Mouse (Mus musculus): ENCODE data around the gene Eif2b5. TPM values are rescaled to one million over a fixed set of nuclear protein-coding genes. Genes with fewer than 3 reads are reported as not detected.
"Not testable (repeated sequence)": the region's sequence is repeated elsewhere in the genome, so short reads cannot be mapped to it uniquely, and the experiment has no call there.

Eif2b5 gene
- polyA plus RNA-seq, 1 experiment from 2014 or later: 25.3 TPM

GRCm38 (mm10) chr16:20477270-20477669 lies 21.3 kb upstream of the Eif2b5 start:
- no peak overlapping the region for H3K4me3 ChIP-seq (ENCODE audit: low read depth, low read length)
- no peaks in the 10 kb centered on the region for H3K36me3 ChIP-seq (replicated peaks; ENCODE audit: insufficient read depth, low read length)
- 47% methylated on average over 3 of the region's 3 CpGs for WGBS (ENCODE audit: insufficient replicate concordance)
- H3K9me3 ChIP-seq (ENCODE audit: low read length): no peaks in the 10 kb centered on the region
- H3K4me1 ChIP-seq (ENCODE audit: insufficient read depth): no peaks in the 10 kb centered on the region
- no peak for ATAC-seq
- TF ChIP-seq EP300 (IDR thresholded peaks at IDR 0.05; ENCODE audit: low read depth) (no peak), CTCF (IDR thresholded peaks at IDR 0.05; ENCODE audit: low read depth) (no peak)
- H3K9ac ChIP-seq (replicated peaks): no peak overlapping the region
- no peak overlapping the region for H3K4me2 ChIP-seq (ENCODE audit: low read depth, low read length)
- H3K27ac ChIP-seq (ENCODE audit: low read depth): no peak overlapping the region
- no peaks in the 10 kb centered on the region for H3K27me3 ChIP-seq (ENCODE audit: insufficient read depth, low read length)
- DNase-seq: no peak

DNA sequence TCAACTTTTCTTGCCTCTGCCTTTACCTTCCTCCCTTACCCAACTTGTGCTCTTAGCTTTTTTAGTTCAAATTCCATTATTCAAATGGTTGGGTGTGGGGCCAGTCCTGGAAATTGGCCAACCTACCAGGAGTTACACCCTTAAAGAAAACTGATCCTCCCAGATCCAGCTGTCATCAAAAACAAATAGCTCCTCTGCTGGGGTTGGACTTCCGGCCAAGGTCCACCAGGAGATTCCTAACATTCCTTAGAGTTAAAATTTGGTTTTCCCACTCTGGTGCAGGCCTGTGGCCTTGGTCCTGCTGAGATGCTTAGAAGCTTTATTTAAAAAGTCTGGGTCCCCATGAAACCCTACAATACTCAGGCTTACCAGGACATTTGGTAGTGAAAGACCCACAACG lies 20.1 kb upstream of the Eif2b5 start:
- DNase-seq (no peak), ATAC-seq (no peak)
- H3K9ac ChIP-seq (replicated peaks): no peak overlapping the region
- no peaks in the 10 kb centered on the region for H3K36me3 ChIP-seq (replicated peaks; ENCODE audit: insufficient read depth, low read length)
- TF ChIP-seq CTCF (IDR thresholded peaks at IDR 0.05; ENCODE audit: low read depth): no peak
- TF ChIP-seq EP300 (IDR thresholded peaks at IDR 0.05; ENCODE audit: low read depth): no peak
- H3K27me3 ChIP-seq (ENCODE audit: insufficient read depth, low read length): no peaks in the 10 kb centered on the region
- no peaks in the 10 kb centered on the region for H3K4me1 ChIP-seq (ENCODE audit: insufficient read depth)
- H3K4me2 ChIP-seq (ENCODE audit: low read depth, low read length): no peak overlapping the region
- no peaks in the 10 kb centered on the region for H3K9me3 ChIP-seq (ENCODE audit: low read length)
- 76% methylated on average over 2 of the region's 2 CpGs for WGBS (ENCODE audit: insufficient replicate concordance)
- no peak overlapping the region for H3K4me3 ChIP-seq (ENCODE audit: low read depth, low read length)
- no peak overlapping the region for H3K27ac ChIP-seq (ENCODE audit: low read depth)

DNA sequence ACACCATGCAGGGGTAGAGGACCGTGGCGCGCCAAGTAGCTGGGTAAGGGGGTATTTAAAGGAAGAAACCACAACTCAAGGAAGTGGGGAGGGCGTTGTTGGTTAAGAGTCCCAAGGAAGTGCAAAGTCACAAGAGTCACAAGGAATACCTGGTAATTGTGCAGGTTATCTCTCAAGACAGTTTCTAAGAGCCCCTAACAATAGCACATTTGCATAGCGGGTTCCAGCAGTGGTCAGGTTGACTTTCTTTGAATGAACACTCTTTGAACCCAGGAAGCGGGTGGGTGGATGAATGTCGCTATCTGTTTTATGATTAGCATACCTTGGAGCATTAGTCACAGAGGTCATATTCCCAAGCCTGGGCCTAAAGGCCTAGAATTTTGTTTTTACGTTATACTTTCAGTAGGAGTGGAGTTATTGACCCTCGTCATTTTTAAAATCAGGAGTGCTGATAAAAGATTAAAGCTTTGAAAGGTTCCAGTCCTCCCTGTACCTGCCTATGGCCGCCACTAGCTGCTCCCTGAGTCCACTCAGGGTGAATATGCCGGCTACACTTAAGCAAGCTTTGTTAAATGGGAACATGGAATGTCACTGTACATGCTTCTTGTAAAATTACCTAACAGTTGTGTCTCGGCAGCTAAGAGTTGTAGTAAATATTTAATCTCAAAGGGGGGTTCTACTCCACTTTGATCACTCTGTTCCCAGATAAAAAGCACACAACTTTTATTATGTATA lies 19.4 kb upstream of the Eif2b5 start:
- DNase-seq; H3K27ac ChIP-seq (ENCODE audit: low read depth); H3K9ac ChIP-seq (replicated peaks); H3K4me1 ChIP-seq (ENCODE audit: insufficient read depth); H3K27me3 ChIP-seq (ENCODE audit: insufficient read depth, low read length); ATAC-seq; H3K4me2 ChIP-seq (ENCODE audit: low read depth, low read length); H3K9me3 ChIP-seq (ENCODE audit: low read length); H3K4me3 ChIP-seq (ENCODE audit: low read depth, low read length); H3K36me3 ChIP-seq (replicated peaks; ENCODE audit: insufficient read depth, low read length): not testable (repeated sequence)
- WGBS (ENCODE audit: insufficient replicate concordance): 81% methylated on average over 12 of the region's 12 CpGs

GRCm38 (mm10) chr16:20480115-20480514 lies 18.5 kb upstream of the Eif2b5 start:
- 43% methylated on average over 3 of the region's 3 CpGs for WGBS (ENCODE audit: insufficient replicate concordance)
- ATAC-seq (no peak), DNase-seq (no peak)
- Histone ChIP-seq H3K27me3 (ENCODE audit: insufficient read depth, low read length) (no peaks in the 10 kb centered on the region), H3K36me3 (replicated peaks; ENCODE audit: insufficient read depth, low read length) (no peaks in the 10 kb centered on the region), H3K4me2 (ENCODE audit: low read depth, low read length) (no peak overlapping the region), H3K27ac (ENCODE audit: low read depth) (no peak overlapping the region), H3K9ac (replicated peaks) (no peak overlapping the region), H3K4me3 (ENCODE audit: low read depth, low read length) (no peak overlapping the region), H3K4me1 (ENCODE audit: insufficient read depth) (no peaks in the 10 kb centered on the region), H3K9me3 (ENCODE audit: low read length) (no peaks in the 10 kb centered on the region)
- TF ChIP-seq CTCF (IDR thresholded peaks at IDR 0.05; ENCODE audit: low read depth) (peak; percentile 54), EP300 (IDR thresholded peaks at IDR 0.05; ENCODE audit: low read depth) (no peak)

DNA sequence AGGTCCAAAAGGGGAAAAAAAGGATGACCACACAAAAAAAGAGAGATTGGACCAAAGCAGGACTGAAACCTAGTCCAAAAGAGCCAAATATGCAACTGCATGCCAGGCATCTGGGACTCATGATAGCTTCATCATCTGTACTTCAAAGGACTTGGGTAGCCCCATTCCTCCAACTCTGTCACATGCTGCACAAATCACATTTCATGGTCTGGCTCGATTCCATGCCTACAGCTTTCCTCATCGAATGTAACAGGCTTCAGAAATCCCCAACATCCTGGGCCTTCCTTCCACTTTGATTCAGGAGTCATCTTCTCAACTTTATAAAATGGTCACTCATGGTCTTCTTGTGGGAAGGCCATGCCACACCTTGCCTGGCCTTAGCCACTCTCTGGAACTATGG lies 16.9 kb upstream of the Eif2b5 start:
- no peaks in the 10 kb centered on the region for H3K4me1 ChIP-seq (ENCODE audit: insufficient read depth)
- H3K9me3 ChIP-seq (ENCODE audit: low read length): no peaks in the 10 kb centered on the region
- no peak for ATAC-seq
- no peak overlapping the region for H3K9ac ChIP-seq (replicated peaks)
- no peaks in the 10 kb centered on the region for H3K27me3 ChIP-seq (ENCODE audit: insufficient read depth, low read length)
- H3K4me2 ChIP-seq (ENCODE audit: low read depth, low read length): no peak overlapping the region
- H3K27ac ChIP-seq (ENCODE audit: low read depth): no peak overlapping the region
- no peaks in the 10 kb centered on the region for H3K36me3 ChIP-seq (replicated peaks; ENCODE audit: insufficient read depth, low read length)
- no peak for DNase-seq
- no peak for TF ChIP-seq EP300 (IDR thresholded peaks at IDR 0.05; ENCODE audit: low read depth)
- no peak for TF ChIP-seq CTCF (IDR thresholded peaks at IDR 0.05; ENCODE audit: low read depth)
- H3K4me3 ChIP-seq (ENCODE audit: low read depth, low read length): no peak overlapping the region
- 60% methylated on average over 2 of the region's 2 CpGs for WGBS (ENCODE audit: insufficient replicate concordance)

GRCm38 (mm10) chr16:20483716-20484115 lies 14.9 kb upstream of the Eif2b5 start:
- not testable (repeated sequence) for ATAC-seq; H3K27ac ChIP-seq (ENCODE audit: low read depth); DNase-seq; H3K9me3 ChIP-seq (ENCODE audit: low read length); H3K27me3 ChIP-seq (ENCODE audit: insufficient read depth, low read length); H3K4me2 ChIP-seq (ENCODE audit: low read depth, low read length); H3K36me3 ChIP-seq (replicated peaks; ENCODE audit: insufficient read depth, low read length); H3K9ac ChIP-seq (replicated peaks); H3K4me3 ChIP-seq (ENCODE audit: low read depth, low read length); H3K4me1 ChIP-seq (ENCODE audit: insufficient read depth)
- 81% methylated on average over 6 of the region's 7 CpGs for WGBS (ENCODE audit: insufficient replicate concordance)

DNA sequence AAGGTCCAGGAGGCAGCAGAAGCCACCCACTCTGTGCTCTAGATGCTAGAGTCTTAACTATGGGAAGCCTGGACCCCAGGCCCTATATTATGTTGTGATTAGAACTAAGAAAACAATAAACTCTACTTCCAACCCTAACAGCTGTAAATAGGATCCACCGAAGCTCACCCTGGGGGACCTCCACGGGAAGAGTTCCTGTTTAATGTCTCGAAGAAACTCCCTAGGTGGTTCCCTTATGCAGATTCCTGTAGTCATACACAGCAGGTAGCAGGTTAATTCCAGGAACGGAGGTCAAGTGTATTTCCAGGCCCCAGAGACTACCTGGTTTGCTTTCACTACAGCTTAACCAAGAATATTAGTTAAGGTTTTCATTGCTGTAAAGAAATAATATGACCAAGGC lies 13.6 kb upstream of the Eif2b5 start:
- H3K4me2 ChIP-seq (ENCODE audit: low read depth, low read length): no peak overlapping the region
- 47% methylated on average over 4 of the region's 4 CpGs for WGBS (ENCODE audit: insufficient replicate concordance)
- no peak for TF ChIP-seq CTCF (IDR thresholded peaks at IDR 0.05; ENCODE audit: low read depth)
- no peak for TF ChIP-seq EP300 (IDR thresholded peaks at IDR 0.05; ENCODE audit: low read depth)
- no peak overlapping the region for H3K27ac ChIP-seq (ENCODE audit: low read depth)
- DNase-seq: no peak
- no peaks in the 10 kb centered on the region for H3K9me3 ChIP-seq (ENCODE audit: low read length)
- H3K4me3 ChIP-seq (ENCODE audit: low read depth, low read length): no peak overlapping the region
- ATAC-seq: no peak
- no peaks in the 10 kb centered on the region for H3K36me3 ChIP-seq (replicated peaks; ENCODE audit: insufficient read depth, low read length)
- H3K27me3 ChIP-seq (ENCODE audit: insufficient read depth, low read length): no peaks in the 10 kb centered on the region
- no peaks in the 10 kb centered on the region for H3K4me1 ChIP-seq (ENCODE audit: insufficient read depth)
- no peak overlapping the region for H3K9ac ChIP-seq (replicated peaks)
